Mouse (Mus musculus) lung, postnatal 0 days (tissue): ENCODE data around the gene Tspan18.

ENCODE experiments used
- CTCF ChIP-seq: IDR thresholded peaks from 2 replicates; pipeline ENCODE4 v1.5.1; 2016; ENCODE audit warnings: antibody characterized with exemption, mild to moderate bottlenecking
- EP300 ChIP-seq: IDR thresholded peaks from 2 replicates; pipeline ENCODE4 v1.6.1; 2016; ENCODE audit warnings: antibody characterized with exemption, mild to moderate bottlenecking, control low read depth

GRCm38 (mm10) chr2:93261521-93262290 lies 72.6 kb downstream of the Tspan18 start:
- TF ChIP-seq EP300 (0 out of 2 replicates have a peak, but pooled peaks have one; percentile 25), CTCF (no peak)
